Mouse (Mus musculus): ENCODE measurements around the gene Qk.

DNA sequence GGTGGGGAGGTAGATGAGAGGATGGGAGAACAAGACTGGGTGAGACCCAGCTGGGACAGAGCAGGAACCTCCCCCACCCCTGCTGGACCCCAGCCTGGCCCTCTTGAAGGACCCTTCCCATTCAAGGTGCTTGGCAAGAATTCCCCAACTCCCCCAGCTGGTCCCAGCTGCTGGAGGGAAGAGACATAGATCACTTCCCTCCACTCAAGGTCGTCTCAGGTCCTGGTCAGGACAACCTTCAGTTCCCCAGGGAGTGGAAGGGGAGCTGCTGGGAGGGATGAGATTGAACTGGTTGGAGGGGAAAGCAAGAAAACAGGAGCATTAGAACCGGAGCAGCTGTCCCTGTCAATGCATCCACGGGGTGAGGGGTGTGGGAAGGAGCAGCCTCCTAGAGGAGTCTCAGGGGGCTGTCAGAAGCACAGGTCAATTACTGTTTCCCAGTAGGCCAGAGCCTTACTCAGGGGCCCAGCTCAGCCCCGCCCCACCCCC lies 10.5 kb downstream of the Qk start:
- TF ChIP-seq CHD2 (IDR thresholded peaks at IDR 0.05; ENCODE audit: low read depth, low read length) (no peak), ZC3H11A (IDR thresholded peaks at IDR 0.05; ENCODE audit: borderline replicate concordance, low read depth, low read length) (no peak), HCFC1 (IDR thresholded peaks at IDR 0.05; ENCODE audit: borderline replicate concordance, insufficient read depth, low read length) (no peak), ZNF384 (IDR thresholded peaks at IDR 0.05; ENCODE audit: low read depth, low read length) (no peak), MAFK (IDR thresholded peaks at IDR 0.05; ENCODE audit: insufficient read depth, low read depth, low read length) (no peak)

All from ES-E14 (cell line).